Mouse (Mus musculus) kidney, postnatal 0 days (tissue): ENCODE measurements at regions not wholly inside any gene's neighbourhood (a gene's known extent, or its start where the extent isn't known, plus 50 kb on each side); places are given as distances from the start of the nearest gene placed in this dataset.
A peak's percentile ranks its signal among the peaks of the same experiment; 100 is the strongest.

Source experiments
- ATAC-seq: fragments of 200-750 bp; cut with Nextera tagmentation; replicated peaks from 2 replicates; pipeline ENCODE4 v1.8.0; 2017; ENCODE audit warnings: low read depth, moderate number of reproducible peaks, moderate TSS enrichment, moderate library complexity; ENCODE audit not compliant: low FRiP score
- DNase-seq: peaks from one replicate; pipeline ENCODE4 v3.0.0-alpha.2; 2016; ENCODE audit warnings: low spot score
- H3K27ac ChIP-seq: fragments of 300-500 bp; sonication (generic); 2 replicates; pipeline ENCODE4 v1.5.1; 2014; ENCODE audit warnings: mild to moderate bottlenecking
- H3K27me3 ChIP-seq: fragments of 300-500 bp; sonication (generic); 2 replicates; pipeline ENCODE4 v1.6.1; 2014; ENCODE audit warnings: low read length, mixed read lengths; ENCODE audit not compliant: insufficient read depth
- H3K36me3 ChIP-seq: fragments of 300-500 bp; sonication (generic); 2 replicates; pipeline ENCODE4 v1.6.1; 2014; ENCODE audit warnings: low read length, mixed read lengths; ENCODE audit not compliant: insufficient read depth
- H3K4me1 ChIP-seq: fragments of 300-500 bp; sonication (generic); replicated peaks from 2 replicates; pipeline ENCODE4 v1.6.1; 2014; ENCODE audit warnings: antibody characterized with exemption, low read length, mixed read lengths; ENCODE audit not compliant: insufficient read depth
- H3K4me2 ChIP-seq: fragments of 300-500 bp; sonication (generic); 2 replicates; pipeline ENCODE4 v1.6.1; 2014; ENCODE audit warnings: mild to moderate bottlenecking, low read length, moderate library complexity, mixed read lengths
- H3K4me3 ChIP-seq: fragments of 300-500 bp; sonication (generic); replicated peaks from 2 replicates; pipeline ENCODE4 v1.5.1; 2014; ENCODE audit warnings: low read depth, low read length
- H3K9ac ChIP-seq: fragments of 300-500 bp; sonication (generic); 2 replicates; pipeline ENCODE4 v1.6.1; 2014; ENCODE audit warnings: low read depth, low read length
- H3K9me3 ChIP-seq: fragments of 300-500 bp; sonication (generic); replicated peaks from 2 replicates; pipeline ENCODE4 v1.6.1; 2016; ENCODE audit warnings: low read length, inconsistent platforms, mixed read lengths
- CTCF ChIP-seq: IDR thresholded peaks from 2 replicates; pipeline ENCODE4 v1.5.1; 2016; ENCODE audit warnings: antibody characterized with exemption, low read depth, mild to moderate bottlenecking, moderate library complexity
- WGBS: fragments of 180-500 bp; shearing (Covaris S2); extraction: QIAGEN DNeasy Blood & Tissue Kit; methylation state at CpG from one replicate; pipeline ENCODE4 v1.1.7; 2014; 5-methylcytosine and 5-hydroxymethylcytosine counted together

DNA sequence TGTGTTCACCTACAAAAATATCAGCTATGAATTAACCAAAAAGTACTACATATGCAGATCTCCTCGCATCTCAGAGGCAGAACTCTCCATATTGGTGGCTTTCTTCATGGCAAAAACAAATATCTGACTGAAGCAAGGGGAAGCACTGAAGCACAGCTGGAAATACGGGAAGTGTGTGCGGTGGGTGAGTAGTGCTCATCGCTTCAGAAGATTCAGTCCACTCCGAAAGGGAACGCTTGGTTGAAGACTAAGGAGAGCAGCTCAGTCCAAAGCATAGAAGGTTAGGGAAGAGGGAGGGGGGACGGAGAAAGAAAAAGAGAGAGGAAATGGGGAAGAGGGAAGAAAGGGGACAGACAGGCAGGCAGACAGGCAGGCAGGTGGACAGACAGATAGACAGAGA is 114.4 kb upstream of the Tmc1 start:
- Histone ChIP-seq H3K9me3 (no peaks in the 10 kb centered on the region), H3K36me3 (no peaks in the 10 kb centered on the region), H3K27me3 (no peaks in the 10 kb centered on the region), H3K4me1 (no peaks in the 10 kb centered on the region), H3K9ac (no peak overlapping the region), H3K4me2 (no peak overlapping the region), H3K27ac (no peak overlapping the region), H3K4me3 (no peak overlapping the region)
- DNase-seq = no peak
- no peak for TF ChIP-seq CTCF
- ATAC-seq = no peak
- 80% methylated on average over 7 of the region's 7 CpGs for WGBS

DNA sequence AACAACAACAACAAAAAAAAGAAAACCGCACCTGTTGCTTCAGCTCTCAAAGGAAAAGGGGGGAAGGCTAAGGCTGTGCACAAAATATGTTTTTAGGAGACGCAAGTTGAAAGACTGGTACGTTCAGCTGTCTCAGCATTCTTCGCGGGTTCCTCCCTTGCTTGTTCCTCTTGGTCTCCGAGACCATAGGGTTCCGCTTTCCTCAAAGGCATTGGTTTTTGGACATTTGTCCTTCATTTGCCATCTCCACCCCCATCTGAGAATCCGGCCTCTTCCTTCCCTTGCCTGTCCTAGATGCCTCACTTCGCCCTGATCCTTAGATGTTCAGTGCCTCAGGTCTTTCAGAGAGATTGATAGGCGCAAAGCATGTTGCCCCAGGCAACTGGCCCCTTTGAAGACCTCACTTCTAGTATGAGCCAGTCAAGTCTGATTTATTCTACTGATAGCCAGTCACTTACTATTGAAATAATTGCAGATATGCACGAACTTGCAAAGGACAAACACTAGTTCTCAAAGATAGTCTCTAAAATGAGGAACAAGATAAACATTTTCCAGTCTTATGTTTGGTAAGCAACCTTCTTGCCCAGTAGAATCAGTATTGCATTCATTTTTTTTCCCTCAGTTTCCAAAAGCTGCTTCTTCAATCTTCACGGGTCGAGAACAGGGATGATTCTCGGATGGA is 112.6 kb upstream of the Tmc1 start:
- Histone ChIP-seq H3K4me1 (no peaks in the 10 kb centered on the region), H3K9ac (no peak overlapping the region), H3K4me2 (no peak overlapping the region), H3K9me3 (no peaks in the 10 kb centered on the region), H3K27ac (no peak overlapping the region), H3K27me3 (no peaks in the 10 kb centered on the region), H3K36me3 (no peaks in the 10 kb centered on the region), H3K4me3 (no peak overlapping the region)
- 89% methylated on average over 14 of the region's 14 CpGs for WGBS
- ATAC-seq (no peak), DNase-seq (no peak)
- TF ChIP-seq CTCF = no peak

DNA sequence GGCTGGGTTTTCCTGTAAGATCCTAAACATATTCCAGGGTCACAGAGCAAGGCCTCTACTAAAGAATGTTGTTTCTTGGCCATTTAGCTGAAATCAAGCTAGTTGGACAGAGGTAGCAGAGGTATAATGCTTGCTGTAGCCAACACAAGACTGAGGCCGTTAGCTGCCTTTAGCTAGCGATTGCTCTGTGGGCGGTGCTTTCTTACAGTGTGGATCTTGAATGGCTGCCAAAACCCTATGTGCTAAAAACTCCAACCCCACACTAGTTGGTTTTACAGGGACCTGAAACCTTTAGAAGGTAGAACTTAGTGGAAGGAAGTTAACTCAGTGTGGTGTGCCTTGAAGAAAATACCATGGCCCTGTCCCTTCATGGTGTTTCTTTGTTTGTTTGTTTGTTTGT is 110.9 kb upstream of the Tmc1 start:
- WGBS = 77% methylated on average over 3 of the region's 3 CpGs

DNA sequence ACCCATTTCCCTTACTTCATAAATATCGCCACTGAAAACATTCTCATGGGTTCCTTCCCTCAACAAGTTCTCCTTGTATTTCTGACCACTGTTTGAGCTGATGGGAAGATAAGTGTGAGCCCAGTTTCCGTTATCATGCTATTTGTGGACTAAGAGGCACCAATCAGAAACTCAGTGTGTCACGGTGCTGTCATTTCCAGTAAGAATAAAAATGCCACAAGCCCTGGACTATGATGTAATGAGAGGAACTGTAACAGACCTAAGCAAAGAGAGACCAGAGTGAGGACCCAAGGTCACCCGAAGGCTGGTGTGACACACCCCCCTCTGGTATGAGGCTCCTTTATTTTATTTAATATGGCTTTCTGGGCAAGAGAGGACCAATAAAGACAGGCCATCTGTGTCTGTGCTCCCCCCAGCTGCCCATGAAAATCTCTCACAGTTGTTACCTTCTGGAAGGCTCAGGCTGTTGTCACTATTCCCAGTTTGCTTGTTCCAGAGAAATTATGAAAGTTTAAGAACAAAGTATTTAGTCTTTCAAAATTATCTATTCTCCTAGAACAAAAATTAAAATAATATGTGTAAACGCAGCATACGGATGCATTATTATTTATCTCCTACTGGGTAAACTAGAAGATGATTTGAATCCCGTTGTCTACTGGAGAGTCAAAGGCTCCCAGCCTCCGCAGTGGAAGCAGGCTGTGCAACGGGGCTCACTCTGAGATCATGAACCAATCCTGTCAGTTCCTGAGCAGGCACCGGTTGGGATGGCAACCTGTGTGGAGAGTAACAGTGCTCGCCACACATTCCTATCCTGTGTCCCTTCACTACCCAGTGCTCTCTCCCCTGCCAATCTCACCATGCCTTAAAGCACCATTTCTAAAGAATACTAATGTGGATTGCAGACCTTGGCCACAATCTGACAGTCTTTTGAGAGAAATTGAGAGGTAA is 99.9 kb upstream of the Tmc1 start:
- H3K27me3 ChIP-seq = no peaks in the 10 kb centered on the region
- no peak for DNase-seq
- peaks cover 6% of the 10 kb centered on the region; the same call in 1 of the 2 replicates for H3K4me1 ChIP-seq
- H3K9me3 ChIP-seq = no peaks in the 10 kb centered on the region
- no peak overlapping the region for H3K27ac ChIP-seq
- no peak for ATAC-seq
- TF ChIP-seq CTCF = no peak
- no peaks in the 10 kb centered on the region for H3K36me3 ChIP-seq
- no peak overlapping the region for H3K4me3 ChIP-seq
- 86% methylated on average over 11 of the region's 11 CpGs for WGBS
- H3K4me2 ChIP-seq = no peak overlapping the region
- H3K9ac ChIP-seq = no peak overlapping the region

More for the DNA sequence above, 110.9 kb upstream of the Tmc1 start:
- no peak overlapping the region for H3K4me3 ChIP-seq
- H3K9ac ChIP-seq = no peak overlapping the region
- no peak for TF ChIP-seq CTCF
- H3K36me3 ChIP-seq = no peaks in the 10 kb centered on the region
- H3K4me2 ChIP-seq = no peak overlapping the region
- DNase-seq (no peak), ATAC-seq (no peak)
- no peak overlapping the region for H3K27ac ChIP-seq
- H3K9me3 ChIP-seq = no peaks in the 10 kb centered on the region
- H3K4me1 ChIP-seq = no peaks in the 10 kb centered on the region
- no peaks in the 10 kb centered on the region for H3K27me3 ChIP-seq

DNA sequence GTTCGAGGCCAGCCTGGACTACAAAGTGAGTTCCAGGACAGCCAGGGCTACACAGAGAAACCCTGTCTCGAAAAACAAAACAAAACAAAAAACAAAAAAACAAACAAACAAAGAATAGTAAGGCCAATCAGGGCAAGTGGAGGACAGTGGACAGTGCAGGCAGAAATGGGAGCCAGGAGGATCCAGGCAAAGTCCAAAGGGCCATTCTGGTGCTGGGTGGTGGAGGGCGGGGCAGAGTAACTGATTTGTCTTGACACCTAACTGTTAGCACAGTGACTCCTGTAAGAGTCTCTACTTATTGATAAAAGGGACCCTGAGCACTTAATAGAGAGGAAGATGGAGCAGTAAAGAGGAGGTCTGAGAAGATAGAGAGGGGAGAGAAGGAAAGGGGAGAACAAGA is 98.8 kb upstream of the Tmc1 start:
- Histone ChIP-seq H3K4me2 (no peak overlapping the region), H3K4me3 (no peak overlapping the region), H3K9ac (no peak overlapping the region), H3K27ac (no peak overlapping the region), H3K9me3 (no peaks in the 10 kb centered on the region), H3K27me3 (no peaks in the 10 kb centered on the region), H3K4me1 (peaks cover 6% of the 10 kb centered on the region; the same call in 1 of the 2 replicates), H3K36me3 (no peaks in the 10 kb centered on the region)
- 96% methylated on average over 3 of the region's 3 CpGs for WGBS
- DNase-seq (no peak), ATAC-seq (no peak)
- no peak for TF ChIP-seq CTCF

DNA sequence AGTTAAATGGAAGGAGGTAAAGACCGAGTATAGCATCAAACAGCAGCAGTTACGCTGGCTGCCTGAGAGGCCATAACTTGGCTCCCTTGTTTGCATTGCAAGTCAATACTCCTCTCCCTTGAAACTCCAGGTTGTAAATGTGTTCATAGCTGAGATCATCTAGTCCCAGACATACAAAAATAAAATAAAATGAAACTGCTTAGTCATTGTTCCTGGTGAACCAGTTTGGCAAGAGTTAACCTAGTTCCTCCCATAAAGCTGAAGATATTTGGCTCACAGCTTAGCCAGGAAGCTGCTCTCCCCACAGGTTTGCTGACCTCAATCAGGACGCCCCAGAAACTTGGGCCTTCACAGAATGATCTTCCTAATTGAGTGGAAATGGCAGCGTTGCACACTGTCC is 97.9 kb upstream of the Tmc1 start:
- Histone ChIP-seq H3K27ac (0 out of 2 replicates have a peak overlapping the region, but pooled peaks have one; percentile 25), H3K4me2 (no peak overlapping the region), H3K27me3 (no peaks in the 10 kb centered on the region), H3K9me3 (no peaks in the 10 kb centered on the region), H3K4me3 (no peak overlapping the region), H3K9ac (no peak overlapping the region), H3K36me3 (no peaks in the 10 kb centered on the region), H3K4me1 (peaks cover 6% of the 10 kb centered on the region; the same call in 1 of the 2 replicates)
- WGBS = 41% methylated on average over 4 of the region's 4 CpGs
- ATAC-seq = no peak
- TF ChIP-seq CTCF = no peak
- DNase-seq = peak; percentile 14
